Mouse (Mus musculus): ENCODE data around the gene 5730522E02Rik.
"Not testable (repeated sequence)": the region's sequence is repeated elsewhere in the genome, so short reads cannot be mapped to it uniquely, and the experiment has no call there.

Gene 5730522E02Rik

GRCm38 (mm10) chr11:26210582-26211180 lies at the start of gene 5730522E02Rik:
Gene 5730522E02Rik (minus strand): TSS chr11:26210763.
- no peak for DNase-seq

GRCm38 (mm10) chr11:26236540-26236939 lies 26.0 kb upstream of the 5730522E02Rik start:
- DNase-seq: no peak

- DNase-seq: no peak
Observed at GRCm38 (mm10) chr11:26229895-26230294, 19.3 kb upstream of the 5730522E02Rik start.

- DNase-seq: not testable (repeated sequence)
Observed at GRCm38 (mm10) chr11:26213643-26214042, 3.1 kb upstream of the 5730522E02Rik start.

GRCm38 (mm10) chr11:26209811-26210581 lies 567 bp downstream of the 5730522E02Rik start:
- DNase-seq: peak; percentile 13

- no peak for DNase-seq
Observed at GRCm38 (mm10) chr11:26203466-26203865, 7.1 kb downstream of the 5730522E02Rik start.

- DNase-seq: no peak
Observed at GRCm38 (mm10) chr11:26202842-26203241, 7.7 kb downstream of the 5730522E02Rik start.

- no peak for DNase-seq
Observed at GRCm38 (mm10) chr11:26201778-26202097, 8.8 kb downstream of the 5730522E02Rik start.

- DNase-seq: peak; percentile 23
Observed at GRCm38 (mm10) chr11:26200970-26201777, 9.4 kb downstream of the 5730522E02Rik start.

GRCm38 (mm10) chr11:26195468-26195867 lies 15.1 kb downstream of the 5730522E02Rik start:
- no peak for DNase-seq

GRCm38 (mm10) chr11:26187231-26187967 lies 23.2 kb downstream of the 5730522E02Rik start:
- DNase-seq: no peak

GRCm38 (mm10) chr11:26170572-26170971 lies 40.0 kb downstream of the 5730522E02Rik start:
- DNase-seq: no peak

GRCm38 (mm10) chr11:26167609-26167971 lies 43.0 kb downstream of the 5730522E02Rik start:
- DNase-seq: no peak

- DNase-seq: no peak
Observed at GRCm38 (mm10) chr11:26166966-26167608, 43.5 kb downstream of the 5730522E02Rik start.

- DNase-seq: no peak
Observed at GRCm38 (mm10) chr11:26164651-26165259, 45.8 kb downstream of the 5730522E02Rik start.

GRCm38 (mm10) chr11:26161354-26161753 lies 49.2 kb downstream of the 5730522E02Rik start:
- no peak for DNase-seq

GRCm38 (mm10) chr11:26159033-26159432 lies 51.5 kb downstream of the 5730522E02Rik start:
- no peak for DNase-seq

- DNase-seq: no peak
Observed at GRCm38 (mm10) chr11:26140024-26140423, 70.5 kb downstream of the 5730522E02Rik start.

- no peak for DNase-seq
Observed at GRCm38 (mm10) chr11:26138013-26138412, 72.5 kb downstream of the 5730522E02Rik start.

GRCm38 (mm10) chr11:26130911-26131310 lies 79.7 kb downstream of the 5730522E02Rik start:
- DNase-seq: no peak

- no peak for DNase-seq
Observed at GRCm38 (mm10) chr11:26129054-26129453, 81.5 kb downstream of the 5730522E02Rik start.

GRCm38 (mm10) chr11:26128385-26128784 lies 82.2 kb downstream of the 5730522E02Rik start:
- DNase-seq: no peak
